Mouse (Mus musculus) megakaryocyte, embryonic 14.5 days (primary cell): ENCODE data around the gene Hist1h2be. TPM values are rescaled to one million over a fixed set of nuclear protein-coding genes. Genes with fewer than 3 reads are reported as not detected.
"Not testable (repeated sequence)": the region's sequence is repeated elsewhere in the genome, so short reads cannot be mapped to it uniquely, and the experiment has no call there.

Experiments
- H3K27me3 ChIP-seq: replicated peaks from 2 replicates; pipeline ENCODE3; 2012; ENCODE audit warnings: inconsistent platforms
- H3K36me3 ChIP-seq: replicated peaks from 2 replicates; pipeline ENCODE3; 2012; ENCODE audit warnings: low read length, inconsistent platforms, mixed read lengths
- H3K4me1 ChIP-seq: 2 replicates; pipeline ENCODE4 v1.6.1; 2012; ENCODE audit warnings: inconsistent platforms
- H3K4me3 ChIP-seq: replicated peaks from 2 replicates; pipeline ENCODE3; 2012; ENCODE audit warnings: moderate library complexity, mild to moderate bottlenecking, inconsistent platforms
- H3K9me3 ChIP-seq: 2 replicates; pipeline ENCODE4 v1.6.1; 2012; ENCODE audit warnings: inconsistent platforms
- FLI1 ChIP-seq: IDR thresholded peaks from 2 replicates; pipeline ENCODE4 v1.6.1; 2012; ENCODE audit warnings: low read length, inconsistent platforms, mixed read lengths
- GATA1 ChIP-seq: IDR thresholded peaks from 3 replicates; pipeline ENCODE4 v1.6.1; 2012; ENCODE audit warnings: mixed read lengths, low read length, inconsistent platforms, borderline replicate concordance
- polyA plus RNA-seq: library from polyadenylated mRNA; stranded (reverse); fragments of >175 nt; gene quantifications from 2 replicates; pipeline ENCODE4 v1.2.3, GENCODE M21; 2012; ENCODE audit warnings: low replicate concordance; ENCODE audit not compliant: insufficient read depth

Hist1h2be gene
- polyA plus RNA-seq, 1 experiment, result 1.9 TPM

GRCm38 (mm10) chr13:23572218-23573033 is 48.5 kb downstream of the Hist1h2be start:
- Histone ChIP-seq H3K27me3 (no peaks in the 10 kb centered on the region), H3K4me3 (peak overlapping the region; percentile 90)
- TF ChIP-seq GATA1, result no peak

GRCm38 (mm10) chr13:23571504-23572217 is 49.3 kb downstream of the Hist1h2be start:
- not testable (repeated sequence) for H3K27me3 ChIP-seq, H3K9me3 ChIP-seq, H3K36me3 ChIP-seq
- H3K4me1 ChIP-seq, result peaks cover 33% of the 10 kb centered on the region
- peak overlapping the region; percentile 90 for H3K4me3 ChIP-seq

More at GRCm38 (mm10) chr13:23572218-23573033, 48.5 kb downstream of the Hist1h2be start:
- Histone ChIP-seq H3K9me3 (no peaks in the 10 kb centered on the region), H3K36me3 (no peaks in the 10 kb centered on the region), H3K4me1 (peaks cover 39% of the 10 kb centered on the region)

GRCm38 (mm10) chr13:23571022-23571503 is 49.9 kb downstream of the Hist1h2be start, which contains the start of the genes Hist1h2ae and Hist1h2bg:
TSS of gene Hist1h2ae (minus strand) at chr13:23571220.
TSS of gene Hist1h2bg (plus strand) at chr13:23571396.
- H3K4me1 ChIP-seq, result peaks cover 27% of the 10 kb centered on the region
- peak within 1 kb of the TSS; percentile 90 for H3K4me3 ChIP-seq
- H3K9me3 ChIP-seq, result no peaks in the 10 kb centered on the region
- H3K36me3 ChIP-seq, result no peaks in the 10 kb centered on the region
- no peaks in the 10 kb centered on the region for H3K27me3 ChIP-seq
- TF ChIP-seq FLI1, result no peak
- TF ChIP-seq GATA1, result no peak

GRCm38 (mm10) chr13:23570261-23571021 is 50.5 kb downstream of the Hist1h2be start:
- peak overlapping the region; percentile 81 for H3K4me3 ChIP-seq
- H3K9me3 ChIP-seq, H3K36me3 ChIP-seq, H3K27me3 ChIP-seq: not testable (repeated sequence)
- peaks cover 24% of the 10 kb centered on the region; the same call in 1 of the 2 replicates for H3K4me1 ChIP-seq

- Histone ChIP-seq H3K4me1 (peaks cover 29% of the 10 kb centered on the region; the same call in 1 of the 2 replicates), H3K9me3 (no peaks in the 10 kb centered on the region), H3K4me3 (no peak overlapping the region), H3K27me3 (no peaks in the 10 kb centered on the region), H3K36me3 (no peaks in the 10 kb centered on the region)
- TF ChIP-seq GATA1, result no peak
- TF ChIP-seq FLI1, result no peak
These were observed 56.4 kb downstream of the Hist1h2be start for GRCm38 (mm10) chr13:23564482-23564881.

GRCm38 (mm10) chr13:23562699-23563462 is 58.0 kb downstream of the Hist1h2be start:
- Histone ChIP-seq H3K27me3 (no peaks in the 10 kb centered on the region), H3K9me3 (no peaks in the 10 kb centered on the region), H3K4me3 (peak overlapping the region; percentile 91), H3K36me3 (no peaks in the 10 kb centered on the region), H3K4me1 (peaks cover 27% of the 10 kb centered on the region; the same call in 1 of the 2 replicates)
- TF ChIP-seq GATA1 (no peak), FLI1 (no peak)

- H3K9me3 ChIP-seq, H3K27me3 ChIP-seq, H3K36me3 ChIP-seq: not testable (repeated sequence)
- peaks cover 26% of the 10 kb centered on the region for H3K4me1 ChIP-seq
- peak within 1 kb of the TSS; percentile 91 for H3K4me3 ChIP-seq
These were observed 58.9 kb downstream of the Hist1h2be start, which contains the start of gene Hist1h3e for GRCm38 (mm10) chr13:23561883-23562659. TSS of gene Hist1h3e (minus strand) at chr13:23562369.

- H3K4me1 ChIP-seq, result peaks cover 30% of the 10 kb centered on the region
- not testable (repeated sequence) for H3K36me3 ChIP-seq, H3K9me3 ChIP-seq, H3K27me3 ChIP-seq
- H3K4me3 ChIP-seq, result peak overlapping the region; percentile 33
These were observed 59.4 kb downstream of the Hist1h2be start for GRCm38 (mm10) chr13:23561531-23561882.

- not testable (repeated sequence) for H3K36me3 ChIP-seq, H3K27me3 ChIP-seq, H3K9me3 ChIP-seq
- peaks cover 38% of the 10 kb centered on the region for H3K4me1 ChIP-seq
- H3K4me3 ChIP-seq, result peak overlapping the region; percentile 65
These were observed 60.2 kb downstream of the Hist1h2be start for GRCm38 (mm10) chr13:23560699-23561098.
